Mouse (Mus musculus): ENCODE results near the gene Vdr. TPM values are rescaled to one million over a fixed set of nuclear protein-coding genes. Genes with fewer than 3 reads are reported as not detected.
"Not testable (repeated sequence)": the region's sequence is repeated elsewhere in the genome, so short reads cannot be mapped to it uniquely, and the experiment has no call there.

Vdr gene
- total RNA-seq, 1 experiment from 2014 or later, result 6.6 TPM

- DNase-seq, result peak; percentile 31
These were observed 31.6 kb downstream of the Vdr start for GRCm38 (mm10) chr15:97878696-97879328.

GRCm38 (mm10) chr15:97875784-97876183, 34.6 kb downstream of the Vdr start:
- DNase-seq, result no peak

GRCm38 (mm10) chr15:97873717-97874116, 36.7 kb downstream of the Vdr start:
- DNase-seq, result no peak

- DNase-seq, result peak; percentile 57
These were observed 38.3 kb downstream of the Vdr start for GRCm38 (mm10) chr15:97872161-97872560.

- DNase-seq, result no peak
These were observed 39.1 kb downstream of the Vdr start for GRCm38 (mm10) chr15:97871055-97872030.

- DNase-seq, result not testable (repeated sequence)
These were observed 40.3 kb downstream of the Vdr start for GRCm38 (mm10) chr15:97870116-97870515.

- DNase-seq, result no peak
These were observed 41.4 kb downstream of the Vdr start for GRCm38 (mm10) chr15:97868985-97869384.

GRCm38 (mm10) chr15:97865988-97866387, 44.4 kb downstream of the Vdr start:
- DNase-seq, result no peak

- no peak for DNase-seq
These were observed 45.3 kb downstream of the Vdr start for GRCm38 (mm10) chr15:97865175-97865574.

GRCm38 (mm10) chr15:97864361-97865045, 45.9 kb downstream of the Vdr start:
- DNase-seq, result no peak

GRCm38 (mm10) chr15:97863494-97863881, 46.9 kb downstream of the Vdr start:
- DNase-seq, result no peak

GRCm38 (mm10) chr15:97862881-97863493, 47.4 kb downstream of the Vdr start:
- DNase-seq, result no peak

- no peak for DNase-seq
These were observed 50.1 kb downstream of the Vdr start for GRCm38 (mm10) chr15:97860353-97860752.

GRCm38 (mm10) chr15:97858431-97858830, 52.0 kb downstream of the Vdr start:
- no peak for DNase-seq

GRCm38 (mm10) chr15:97854551-97854950, 55.9 kb downstream of the Vdr start:
- no peak for DNase-seq

GRCm38 (mm10) chr15:97854059-97854458, 56.4 kb downstream of the Vdr start:
- no peak for DNase-seq

- no peak for DNase-seq
These were observed 58.1 kb downstream of the Vdr start for GRCm38 (mm10) chr15:97852291-97852690.

GRCm38 (mm10) chr15:97851011-97851410, 59.4 kb downstream of the Vdr start:
- no peak for DNase-seq

GRCm38 (mm10) chr15:97850441-97850840, 60.0 kb downstream of the Vdr start:
- DNase-seq, result peak; percentile 55

- peak; percentile 90 for DNase-seq
These were observed 61.1 kb downstream of the Vdr start for GRCm38 (mm10) chr15:97849116-97849911.

- DNase-seq, result no peak
These were observed 62.6 kb downstream of the Vdr start for GRCm38 (mm10) chr15:97847866-97848265.

Data from adrenal gland, postnatal 14 days (tissue).